Mouse (Mus musculus) thymus, adult 18-20 months (tissue): ENCODE data around the gene Phactr4.
"Not testable (repeated sequence)": the region's sequence is repeated elsewhere in the genome, so short reads cannot be mapped to it uniquely, and the experiment has no call there.

Experiments used
- DNase-seq, 2 experiments: peaks; one replicate each; pipeline ENCODE4 v3.0.0; 2022; ENCODE audit warnings: mixed read lengths in 2 of 2

Gene Phactr4

DNA sequence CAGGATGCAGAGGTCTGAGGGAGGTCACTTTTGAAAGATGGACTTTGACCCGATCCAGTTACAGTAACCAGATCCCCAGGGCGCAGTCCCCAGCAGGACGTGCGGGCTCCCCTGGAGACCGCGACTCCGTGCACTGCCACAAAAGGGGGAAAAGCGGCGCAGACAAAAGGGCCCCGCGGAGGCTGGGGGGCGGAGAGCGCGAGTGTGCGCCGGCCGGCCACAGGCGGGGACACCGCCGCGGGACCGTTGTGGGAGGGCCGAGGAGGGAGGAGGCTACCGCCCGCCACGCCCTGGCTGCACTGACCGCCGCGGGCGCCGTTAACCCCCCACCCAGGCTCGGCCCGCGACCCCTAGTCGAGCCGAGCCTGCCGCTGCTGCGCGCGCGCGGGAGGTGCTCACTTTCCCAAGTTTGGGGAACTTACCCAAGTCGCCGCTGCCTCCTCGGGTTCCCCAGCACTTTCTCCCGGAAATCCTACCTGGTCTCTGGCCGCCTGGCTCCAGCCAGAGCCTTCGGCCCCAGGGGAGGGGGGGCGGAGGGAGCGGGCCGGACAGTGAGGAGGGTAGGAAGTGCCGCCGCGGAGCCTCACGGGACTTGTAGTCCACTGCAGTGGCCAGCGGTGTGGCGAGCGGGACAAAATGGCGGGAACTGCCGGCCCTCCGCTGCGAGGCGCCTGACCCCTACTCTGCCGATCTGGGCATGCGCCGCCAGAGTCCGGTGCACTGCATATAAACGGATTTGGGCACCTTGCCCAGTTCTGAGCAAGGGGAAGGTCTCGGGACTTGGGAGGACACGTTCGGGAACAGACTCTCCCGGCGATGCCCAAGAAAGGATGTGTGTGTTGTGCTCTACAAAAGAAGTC, at the start of gene Phactr4:
Gene Phactr4, minus strand, starts transcription at position 567 of the 860 bp plus-strand sequence.
- peak; percentile 78 to 81 for DNase-seq

- no peak for DNase-seq
Measured at GRCm38 (mm10) chr4:132469873-132470272, 47.6 kb upstream of the Phactr4 start.

- DNase-seq: no peak
Measured at GRCm38 (mm10) chr4:132464255-132464613, 41.9 kb upstream of the Phactr4 start.

- DNase-seq: peak; percentile 90 to 92
Measured at GRCm38 (mm10) chr4:132463430-132464254, 41.4 kb upstream of the Phactr4 start, which contains the start of gene Med18. Gene Med18, minus strand, starts transcription at chr4:132463921.

DNA sequence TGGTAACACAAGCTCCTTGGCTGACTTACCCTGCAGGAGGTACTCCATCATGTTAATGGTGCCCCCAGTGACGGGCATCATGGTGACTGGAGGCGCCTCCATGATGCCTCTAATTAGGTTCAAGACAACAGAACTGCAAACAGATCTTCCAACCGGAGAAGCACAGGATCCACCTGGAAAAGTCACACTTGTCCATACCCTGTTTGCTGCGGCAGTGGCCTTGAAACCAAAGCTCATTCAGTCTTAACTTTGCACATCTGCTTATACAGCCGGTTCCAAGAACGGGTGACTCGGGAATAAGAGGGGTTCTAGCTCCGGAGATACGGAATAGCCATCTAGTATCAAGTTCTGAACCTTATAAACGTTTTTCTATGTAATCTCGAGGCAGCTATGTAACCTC, 40.5 kb upstream of the Phactr4 start:
- DNase-seq: no peak

GRCm38 (mm10) chr4:132460225-132460624, 37.9 kb upstream of the Phactr4 start:
- no peak for DNase-seq

GRCm38 (mm10) chr4:132455561-132455960, 33.3 kb upstream of the Phactr4 start:
- DNase-seq: no peak

DNA sequence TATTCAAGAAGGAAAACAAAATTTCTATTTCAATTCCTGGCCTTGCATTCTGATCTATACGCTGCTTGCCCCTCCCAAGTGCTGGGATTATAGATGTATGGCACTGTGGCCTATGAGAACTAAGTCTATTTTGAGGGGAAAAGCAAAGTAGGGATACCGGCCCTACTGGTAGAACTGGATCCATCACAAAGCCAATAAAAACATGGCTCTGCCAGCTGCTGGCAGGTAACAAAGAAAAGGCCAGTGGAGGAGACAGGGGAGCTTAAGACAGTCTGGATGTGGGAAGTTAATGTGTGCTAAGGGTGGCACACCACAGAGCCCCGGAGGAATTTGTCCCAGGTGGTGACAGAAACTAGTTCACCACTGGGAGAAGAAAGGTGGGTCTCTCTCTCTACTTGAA, 32.9 kb upstream of the Phactr4 start:
- DNase-seq: no peak

DNA sequence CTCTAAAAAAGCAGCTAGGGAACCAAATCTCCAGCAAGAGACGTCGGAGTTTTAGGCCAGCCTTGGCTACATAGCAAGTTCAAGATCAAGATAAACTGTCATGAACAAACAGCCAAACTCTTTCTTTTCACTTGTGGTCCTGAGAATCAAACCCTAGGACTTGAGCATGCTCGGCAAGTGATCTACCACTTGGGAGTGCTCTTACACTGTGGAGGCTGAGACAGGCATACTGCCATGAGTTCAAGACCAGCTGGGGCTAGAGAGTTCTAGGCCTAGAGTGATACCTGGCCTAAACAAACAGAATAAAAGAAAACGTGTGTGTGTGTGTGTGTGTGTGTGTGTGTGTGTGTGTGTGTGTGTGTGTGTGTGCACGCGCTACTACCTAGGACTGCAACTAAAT, 31.9 kb upstream of the Phactr4 start:
- no peak for DNase-seq

- no peak for DNase-seq
Measured at GRCm38 (mm10) chr4:132449778-132450177, 27.5 kb upstream of the Phactr4 start.

DNA sequence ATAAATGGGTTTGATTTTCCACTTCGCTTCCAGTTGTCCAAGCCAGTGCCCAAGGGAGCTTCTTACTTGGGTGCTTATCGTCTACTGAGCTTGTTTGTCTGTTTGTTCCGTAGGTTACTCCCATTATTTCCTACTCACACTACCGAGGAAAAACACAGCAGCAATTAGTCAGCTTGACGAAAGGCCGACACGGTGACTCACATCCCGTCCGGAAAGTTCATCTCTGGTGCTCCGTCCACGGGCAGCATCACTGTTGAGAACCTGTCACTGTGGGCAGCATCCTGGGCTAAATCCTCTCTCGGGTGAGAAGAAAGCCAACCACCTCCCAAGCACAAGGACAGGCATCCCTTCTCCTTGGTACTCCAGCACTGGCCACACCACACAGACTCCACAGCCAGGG, 23.8 kb upstream of the Phactr4 start:
- DNase-seq: no peak

- no peak for DNase-seq
Measured at GRCm38 (mm10) chr4:132444516-132444915, 22.2 kb upstream of the Phactr4 start.

DNA sequence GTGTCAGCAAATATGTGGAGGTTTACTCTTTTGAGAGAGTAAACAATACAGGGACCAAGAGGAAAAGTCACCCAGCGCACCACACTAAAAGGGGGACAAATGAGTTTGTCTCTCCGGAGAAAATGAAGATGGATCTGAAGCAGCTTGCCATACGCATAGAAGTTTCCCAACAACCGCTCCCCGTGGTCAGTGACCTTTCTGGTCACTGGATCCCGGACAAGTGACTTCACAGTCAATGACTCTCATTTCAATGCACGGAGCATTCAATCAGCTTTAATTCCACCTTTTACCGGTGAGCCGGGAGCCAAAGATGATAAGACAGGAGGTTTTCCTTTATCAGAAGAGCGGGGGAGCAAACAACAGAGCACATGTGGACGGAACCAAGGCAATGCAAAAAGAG, 15.6 kb upstream of the Phactr4 start:
- no peak for DNase-seq

DNA sequence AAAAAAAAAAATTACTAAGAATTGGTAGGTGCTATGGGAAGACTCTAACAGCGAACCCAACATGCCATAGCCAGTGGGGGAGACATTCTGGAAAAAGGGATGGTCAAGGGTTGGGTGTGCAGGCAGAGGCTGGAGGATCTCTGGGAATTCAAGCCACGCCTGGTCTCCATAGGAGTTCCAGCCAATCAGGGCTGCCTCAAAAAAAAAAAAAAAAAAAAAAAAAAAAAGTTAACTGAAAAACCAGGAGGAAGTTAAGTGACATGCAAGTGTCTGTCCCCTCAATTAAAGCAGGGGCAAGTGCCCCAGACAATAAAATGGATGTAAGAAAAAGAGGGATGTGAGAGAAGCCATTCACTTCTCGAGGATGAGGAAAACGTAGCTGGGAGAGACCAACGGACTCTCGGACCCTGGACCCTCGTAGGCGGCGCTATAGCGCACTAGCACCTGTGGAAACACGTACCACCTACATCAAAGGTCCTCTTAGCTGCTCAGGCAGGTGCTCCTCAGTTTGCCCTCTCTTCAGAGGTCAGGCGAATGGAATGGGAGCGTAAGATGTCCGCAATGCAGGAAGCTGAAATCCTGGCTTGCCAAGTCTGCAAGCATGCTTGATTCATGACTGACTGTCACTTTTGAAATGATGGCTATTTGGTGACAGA, 10.6 kb upstream of the Phactr4 start:
- no peak for DNase-seq

DNA sequence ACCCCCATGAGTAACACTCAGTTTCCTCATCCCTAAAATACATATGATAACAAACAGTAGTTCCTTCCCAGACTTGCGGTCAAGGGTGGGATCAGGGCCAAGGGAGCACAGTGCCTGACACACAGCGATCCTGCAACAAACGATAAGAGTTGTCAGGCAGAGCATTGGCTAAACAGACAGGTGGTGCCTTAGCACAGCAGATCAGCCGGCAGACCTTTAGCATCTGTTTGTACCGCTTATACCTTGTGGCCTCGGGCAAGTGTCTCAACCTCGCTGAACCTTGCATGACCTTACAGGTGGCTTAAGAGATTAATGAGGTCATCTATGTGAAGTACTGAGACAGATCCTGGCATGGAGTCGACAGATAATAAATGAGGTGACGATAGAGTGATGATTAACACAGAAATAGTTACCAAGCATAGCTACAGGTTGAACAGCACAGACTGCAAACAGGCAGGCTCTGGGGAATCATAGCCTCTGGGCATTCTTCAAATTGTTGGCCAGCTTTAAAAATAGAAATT, 5.8 kb upstream of the Phactr4 start:
- DNase-seq: no peak

DNA sequence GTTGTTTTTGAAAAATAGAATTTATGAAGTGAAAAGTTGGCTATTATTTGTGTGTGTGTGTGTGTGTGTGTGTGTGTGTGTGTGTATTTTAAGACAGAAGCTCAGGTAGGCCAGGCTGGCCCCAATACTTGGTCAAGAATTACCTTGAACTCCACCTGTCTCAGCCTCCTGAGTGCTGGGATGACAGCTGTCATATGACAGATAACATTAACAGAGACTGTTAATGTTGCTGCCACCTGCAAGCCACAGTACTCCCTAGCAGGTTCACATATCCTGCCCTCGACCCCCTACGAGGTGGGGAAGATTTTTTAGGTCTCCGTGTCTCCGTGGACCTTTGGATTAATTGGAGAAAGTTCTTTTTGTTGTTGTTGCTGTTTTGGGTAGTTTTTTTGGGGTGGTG, 5.2 kb upstream of the Phactr4 start:
- DNase-seq: no peak

DNA sequence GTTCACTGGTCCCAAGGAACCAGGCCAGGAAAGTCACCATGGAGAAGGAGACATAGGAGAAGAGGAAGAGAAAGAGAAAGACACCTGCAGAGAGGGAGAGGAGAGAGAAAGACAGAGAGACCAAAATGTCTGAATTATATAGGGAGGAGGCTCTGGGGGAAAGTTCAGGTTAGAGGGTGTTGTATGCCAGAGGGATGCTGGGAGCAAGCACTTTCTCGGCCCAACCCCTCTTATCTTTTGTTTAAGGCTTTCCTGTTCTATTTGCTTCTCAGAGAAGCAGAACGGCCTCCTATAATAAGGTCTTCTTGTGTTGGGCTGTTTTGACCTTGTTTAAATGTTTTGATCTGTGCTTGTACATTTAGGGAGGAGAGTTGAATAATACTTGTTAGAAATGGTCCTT, 3.7 kb upstream of the Phactr4 start:
- DNase-seq: no peak

- no peak for DNase-seq
Measured at GRCm38 (mm10) chr4:132424765-132425164, 2.5 kb upstream of the Phactr4 start.

DNA sequence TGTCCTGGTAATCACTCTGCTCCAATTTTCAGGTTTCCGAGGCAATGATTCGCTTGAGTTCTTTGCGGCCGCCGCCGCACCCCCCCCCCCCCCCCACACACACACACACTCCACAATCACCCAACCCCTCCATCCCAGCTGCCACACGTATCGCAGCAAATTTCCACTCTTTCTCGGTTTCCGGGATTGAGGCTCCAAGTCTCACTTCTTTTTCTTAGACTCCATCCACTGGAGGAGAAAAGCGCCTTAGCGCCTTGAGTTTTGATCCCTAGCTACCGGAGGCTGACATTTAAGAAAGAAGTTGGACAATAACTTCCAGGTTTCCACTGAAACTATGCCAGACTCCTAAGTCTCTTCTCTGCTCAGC, 750 bp downstream of the Phactr4 start:
- peak in 1 of 2 experiments; percentile 7 for DNase-seq

DNA sequence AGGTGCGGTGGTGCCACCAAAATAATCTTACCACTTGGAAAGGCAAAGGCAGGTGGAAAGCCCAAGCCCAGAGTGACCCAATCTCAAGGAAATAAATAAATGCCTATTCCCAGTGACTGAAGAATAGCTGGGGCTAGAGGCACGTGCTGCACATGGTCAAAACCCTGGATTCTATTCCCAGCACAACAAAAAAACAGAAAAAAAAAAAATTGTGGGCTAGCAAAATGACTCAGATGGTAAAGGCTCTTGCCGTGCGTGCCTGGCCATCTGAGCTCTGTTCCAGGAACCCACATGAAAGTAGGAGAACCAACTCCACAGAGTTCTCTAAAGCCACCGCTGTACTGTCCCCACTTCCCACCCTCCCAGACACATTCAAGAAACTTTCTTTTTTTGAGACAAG, 1.8 kb downstream of the Phactr4 start:
- DNase-seq: no peak

- DNase-seq: no peak
Measured at GRCm38 (mm10) chr4:132415966-132416365, 6.3 kb downstream of the Phactr4 start.

DNA sequence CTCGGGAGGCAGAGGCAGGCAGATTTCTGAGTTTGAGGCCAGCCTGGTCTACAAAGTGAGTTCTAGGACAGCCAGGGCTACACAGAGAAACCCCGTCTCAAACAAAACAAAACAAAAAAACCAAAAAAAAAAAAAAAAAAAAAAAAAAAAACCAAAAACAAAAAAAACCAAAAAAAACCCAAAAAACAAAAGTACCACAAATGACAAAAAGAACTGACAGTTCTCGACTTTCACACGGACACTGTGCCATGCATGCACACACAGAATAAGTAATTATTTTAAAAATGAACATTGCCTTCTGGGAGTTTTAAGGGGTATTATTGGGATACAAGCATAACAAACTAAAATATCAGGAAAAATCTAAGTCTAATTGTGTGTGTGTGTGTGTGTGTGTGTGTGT, 9.0 kb downstream of the Phactr4 start:
- DNase-seq: not testable (repeated sequence)
